Mouse (Mus musculus) skeletal muscle tissue, adult 2 months (tissue): ENCODE measurements at regions not wholly inside any gene's neighbourhood (a gene's known extent, or its start where the extent isn't known, plus 50 kb on each side); places are given as distances from the start of the nearest gene placed in this dataset.
"Not testable (repeated sequence)": the region's sequence is repeated elsewhere in the genome, so short reads cannot be mapped to it uniquely, and the experiment has no call there.

Experiments used
- DNase-seq: peaks from one replicate; pipeline ENCODE4 v3.0.0-alpha.2; 2012; ENCODE audit warnings: low read depth, low spot score

- DNase-seq, result no peak
Measured at GRCm38 (mm10) chr2:168424277-168425099, 143.0 kb upstream of the Kcng1 start.

- no peak for DNase-seq
Measured at GRCm38 (mm10) chr2:168423551-168423950, 142.0 kb upstream of the Kcng1 start.

DNA sequence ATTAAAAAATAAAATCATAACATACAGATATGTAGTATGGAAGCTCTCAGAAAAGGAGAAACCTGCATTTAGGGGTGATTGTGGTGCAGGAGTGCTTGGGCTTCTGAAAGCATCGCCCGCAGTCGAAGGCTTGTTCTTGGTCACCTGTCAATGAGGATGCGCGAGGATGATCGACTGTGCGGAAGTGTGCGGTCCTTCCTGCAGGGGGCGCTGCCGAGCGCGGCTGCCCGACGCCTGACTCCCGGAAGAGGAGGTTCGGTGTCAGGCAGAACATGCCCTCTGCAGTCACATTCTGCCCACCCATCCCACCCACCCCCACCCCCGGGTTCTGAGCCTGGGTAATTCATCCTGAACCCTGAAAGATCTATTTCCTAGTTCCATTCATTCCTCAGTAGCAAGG lies 133.6 kb upstream of the Kcng1 start:
- DNase-seq, result no peak

DNA sequence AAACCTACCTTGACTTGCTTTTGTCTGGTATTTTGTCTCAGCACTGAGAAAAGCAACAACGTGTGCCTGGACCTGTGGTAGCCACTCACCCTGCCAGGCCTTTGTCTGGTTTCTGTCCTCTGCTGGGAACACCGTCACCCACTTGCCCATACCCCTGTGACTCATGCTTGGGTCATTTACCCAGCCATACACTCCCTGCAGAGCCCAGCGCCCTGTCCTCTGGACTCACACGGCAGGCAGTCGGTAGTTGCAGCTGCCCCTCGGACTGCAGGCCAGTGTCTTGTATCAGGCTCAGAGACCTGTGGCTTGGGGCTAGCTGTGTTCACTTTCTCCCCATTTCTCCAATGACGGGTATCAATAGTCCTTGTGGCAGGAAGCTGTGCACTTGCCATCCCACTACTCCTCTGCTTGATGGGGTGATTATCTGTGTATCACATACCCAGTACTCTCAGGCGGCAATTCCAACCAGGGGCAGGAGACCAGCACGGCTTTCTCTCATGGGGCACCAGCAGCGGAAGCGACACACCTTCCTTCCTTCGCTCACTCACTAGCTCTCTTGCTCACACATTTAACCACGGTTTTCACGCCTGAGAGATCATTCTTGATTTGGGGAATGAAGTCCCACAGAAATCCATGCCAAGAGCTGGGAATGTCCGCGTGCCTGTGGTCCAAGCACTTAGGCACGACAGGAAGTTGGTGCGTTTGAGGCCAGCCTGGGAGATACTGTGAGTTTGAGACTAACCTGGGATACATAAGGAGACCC lies 132.8 kb upstream of the Kcng1 start:
- DNase-seq, result no peak

- no peak for DNase-seq
Measured at GRCm38 (mm10) chr2:168412853-168413252, 131.3 kb upstream of the Kcng1 start.

GRCm38 (mm10) chr2:168402782-168403513 lies 121.4 kb upstream of the Kcng1 start:
- no peak for DNase-seq

DNA sequence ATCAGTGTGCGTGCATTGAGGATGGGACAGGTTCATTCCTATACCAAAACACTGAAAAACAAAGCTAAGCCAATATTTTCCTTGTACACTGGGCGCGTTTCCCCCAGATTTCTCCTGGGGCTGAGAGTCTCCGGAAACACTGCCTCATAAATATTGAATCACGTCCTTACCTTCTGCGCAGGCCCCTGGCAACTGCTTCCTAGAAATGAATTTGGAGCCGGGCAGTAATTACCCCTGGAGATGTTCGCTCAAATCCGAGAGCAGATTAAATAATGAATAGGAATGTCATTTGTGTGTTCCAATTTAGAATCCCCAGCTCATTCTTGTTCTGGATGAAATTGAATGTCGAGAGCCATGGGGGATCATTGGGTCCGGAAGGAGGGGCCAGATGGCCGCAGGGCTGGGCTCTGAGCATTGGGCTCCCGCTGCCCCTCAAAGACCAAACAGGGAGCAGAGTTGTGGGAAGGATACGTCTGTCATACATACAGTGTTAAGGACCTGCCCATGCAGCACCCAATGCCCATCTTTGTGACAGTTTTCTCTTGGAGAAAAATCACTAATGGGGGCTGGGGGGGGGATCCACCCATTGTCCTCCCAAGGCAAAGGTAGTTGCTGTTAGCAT lies 117.7 kb upstream of the Kcng1 start:
- no peak for DNase-seq

DNA sequence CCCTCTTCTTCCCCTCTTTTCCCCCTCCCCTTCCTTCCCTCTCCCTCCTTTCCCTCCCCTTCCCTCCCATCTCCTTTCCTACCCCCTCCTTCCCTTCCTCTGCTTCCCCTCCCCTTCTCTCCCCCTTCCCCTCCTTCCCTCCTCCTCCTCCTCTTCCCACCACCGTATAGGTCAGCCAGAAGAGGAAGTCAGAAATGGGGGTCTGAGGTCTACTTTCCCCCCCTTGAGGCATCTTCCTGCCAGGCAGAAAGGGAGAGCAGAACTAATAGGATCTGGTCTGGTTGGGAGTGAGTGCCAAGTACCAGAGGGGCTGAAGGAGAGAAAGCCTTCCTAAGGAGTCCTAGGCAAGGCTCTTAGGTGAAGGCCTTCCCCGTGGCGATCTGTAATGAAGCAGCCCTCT lies 114.8 kb upstream of the Kcng1 start:
- no peak for DNase-seq

GRCm38 (mm10) chr2:168393341-168393740 lies 111.8 kb upstream of the Kcng1 start:
- no peak for DNase-seq

DNA sequence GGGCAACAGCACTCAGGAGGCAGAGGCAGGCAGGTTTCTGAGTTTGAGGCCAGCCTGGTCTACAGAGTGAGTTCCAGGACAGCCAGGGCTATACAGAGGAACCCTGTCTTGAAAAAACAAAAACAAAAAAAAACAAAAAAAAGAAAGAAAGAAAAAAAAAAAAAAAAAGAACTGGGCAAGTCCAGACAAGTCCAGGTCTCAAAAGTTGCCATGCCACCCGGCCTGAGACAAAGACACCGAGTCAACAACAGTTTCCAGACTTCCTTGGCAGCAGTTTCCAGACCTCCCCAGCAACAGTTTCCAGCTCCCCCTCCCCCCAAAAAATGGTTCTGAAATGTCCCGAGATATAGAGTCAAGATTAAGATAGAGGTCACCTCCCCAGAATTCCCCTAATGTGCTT lies 110.6 kb upstream of the Kcng1 start:
- not testable (repeated sequence) for DNase-seq

DNA sequence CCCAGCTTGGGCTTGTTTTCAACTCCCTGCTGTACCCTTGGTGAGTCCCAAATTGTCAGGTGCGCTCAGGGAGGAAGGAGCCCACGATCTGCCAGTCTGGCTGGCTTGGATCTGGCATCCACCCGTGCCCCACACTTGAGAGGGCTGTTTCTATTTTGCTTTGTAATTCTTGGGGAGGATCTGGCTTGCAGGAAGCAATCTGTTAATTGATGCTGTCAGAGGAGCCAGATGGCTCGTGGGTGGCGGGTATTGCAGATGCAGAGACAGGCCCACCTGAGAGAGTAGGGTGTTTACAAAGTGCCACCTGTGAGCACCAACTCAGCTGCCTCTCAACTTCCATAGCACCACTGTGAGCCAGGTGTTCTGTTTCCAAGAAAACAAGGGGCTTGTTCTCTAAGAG lies 99.1 kb upstream of the Kcng1 start:
- no peak for DNase-seq

DNA sequence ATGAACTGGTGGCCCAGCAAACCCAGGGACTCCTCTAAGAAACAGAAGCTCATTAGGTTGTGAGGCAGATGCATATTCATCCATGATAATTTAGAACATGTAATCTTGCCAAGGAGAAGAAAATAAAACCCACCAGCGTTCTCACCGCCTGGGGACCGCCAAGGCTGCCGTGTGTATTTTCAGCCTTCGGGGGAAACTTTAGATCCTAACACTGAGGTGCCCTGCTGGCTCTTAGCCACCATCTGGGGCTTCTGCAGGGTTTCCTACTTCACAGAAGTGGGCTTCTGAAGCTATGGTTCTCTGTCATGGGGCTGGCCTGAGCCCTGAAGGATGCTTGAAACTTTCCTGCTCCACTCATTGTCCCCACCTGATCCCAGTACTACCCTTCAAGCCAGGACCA lies 90.8 kb upstream of the Kcng1 start:
- no peak for DNase-seq

DNA sequence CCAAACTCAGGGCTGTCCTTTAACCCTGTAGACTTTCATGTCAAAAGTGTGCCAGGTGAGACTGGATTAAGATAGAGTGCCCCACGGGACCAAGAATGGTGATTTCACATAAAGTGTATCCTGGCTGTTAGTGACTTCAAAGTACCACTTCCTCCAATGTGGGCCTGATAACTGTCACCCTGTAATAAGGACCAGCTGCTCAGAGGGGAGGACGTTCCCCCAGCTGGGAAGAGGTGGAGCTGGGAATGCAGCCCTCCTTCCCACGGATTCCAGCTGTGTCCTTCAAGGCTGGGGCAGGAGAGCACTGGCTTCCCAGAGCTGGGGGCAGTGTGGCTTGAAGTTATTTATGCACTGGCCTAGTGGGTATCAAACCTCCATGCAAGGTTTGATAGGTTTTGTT lies 89.7 kb upstream of the Kcng1 start:
- DNase-seq, result no peak

DNA sequence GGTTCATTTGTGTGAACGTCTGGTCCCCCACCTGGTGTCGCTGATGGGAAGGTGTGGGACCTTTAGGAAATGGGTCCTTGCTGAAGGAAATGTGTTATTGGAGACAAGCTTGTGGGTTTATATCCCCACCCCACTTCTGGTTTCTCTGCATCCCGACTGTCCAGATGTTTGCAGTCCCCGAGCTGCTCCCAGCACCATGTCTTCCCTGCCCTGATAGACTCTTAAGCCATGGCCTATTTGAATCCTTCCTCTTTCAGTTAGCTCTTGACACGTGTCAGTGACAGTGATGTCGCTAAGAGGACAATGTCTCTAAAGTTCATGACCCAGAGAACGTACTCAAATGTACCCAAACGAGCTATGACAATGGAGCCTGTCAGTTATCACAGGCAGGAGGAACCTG lies 77.7 kb upstream of the Kcng1 start:
- no peak for DNase-seq

- no peak for DNase-seq
Measured at GRCm38 (mm10) chr2:168358551-168358950, 77.0 kb upstream of the Kcng1 start.

GRCm38 (mm10) chr2:168357815-168358214 lies 76.3 kb upstream of the Kcng1 start:
- DNase-seq, result no peak

DNA sequence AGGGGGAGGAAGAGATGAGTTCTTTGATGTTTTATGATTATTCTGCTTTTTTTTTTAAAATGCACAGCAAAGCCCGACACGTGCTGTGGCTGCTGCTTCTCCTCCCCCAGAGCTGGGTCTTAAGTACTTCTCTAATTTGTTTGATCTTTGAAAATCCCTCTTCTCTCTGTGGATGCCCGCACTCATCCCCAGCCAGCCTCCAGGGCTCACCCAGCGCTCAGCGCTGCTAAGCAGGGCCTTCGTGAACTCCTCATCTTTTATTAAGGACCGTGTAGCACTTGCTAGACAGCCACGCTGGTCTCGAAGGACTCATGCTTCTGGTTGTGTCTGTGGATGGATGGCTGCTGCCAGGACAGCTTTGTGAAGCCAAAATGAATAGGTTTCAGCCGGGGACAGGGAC lies 72.9 kb upstream of the Kcng1 start:
- no peak for DNase-seq

DNA sequence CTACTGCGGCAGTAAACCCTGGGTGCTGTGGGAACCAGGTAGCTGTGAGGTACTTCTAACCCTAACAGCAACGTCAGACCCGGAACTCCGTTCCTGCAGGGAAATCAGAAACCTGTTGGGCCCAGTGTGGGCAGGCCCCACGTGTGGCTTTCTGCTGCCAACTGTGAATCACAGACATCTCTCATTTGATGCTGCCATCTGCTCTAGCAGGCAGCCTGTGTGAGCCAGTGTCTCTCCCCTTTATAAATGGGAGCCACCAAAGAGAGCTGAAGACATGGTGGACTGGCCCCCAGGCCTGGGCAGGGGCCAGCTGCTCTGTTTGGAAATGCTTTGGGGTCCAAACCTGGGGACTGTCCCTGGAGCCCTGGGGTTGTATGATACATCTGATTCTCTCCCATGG lies 71.1 kb upstream of the Kcng1 start:
- DNase-seq, result no peak

DNA sequence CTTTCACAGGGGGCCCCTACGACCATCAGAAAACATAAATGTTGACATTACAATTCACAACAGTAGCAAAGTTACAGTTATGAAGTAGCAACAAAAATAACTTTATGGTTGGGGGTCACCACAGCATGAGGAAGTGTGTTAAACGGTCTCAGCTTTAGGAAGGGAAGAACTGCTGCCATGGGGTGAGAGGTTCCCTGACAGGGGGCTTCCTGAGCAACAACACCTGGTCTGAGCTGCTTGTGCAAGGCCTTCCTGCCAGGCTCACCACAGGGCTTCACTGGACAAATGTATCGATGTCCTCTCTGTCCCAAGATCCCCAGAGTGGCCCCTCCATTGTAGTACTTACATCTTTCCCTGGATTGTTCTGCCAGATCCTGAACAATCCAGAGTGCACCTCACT lies 70.7 kb upstream of the Kcng1 start:
- DNase-seq, result no peak

GRCm38 (mm10) chr2:168345384-168345783 lies 63.8 kb upstream of the Kcng1 start:
- no peak for DNase-seq

- DNase-seq, result no peak
Measured at GRCm38 (mm10) chr2:168343705-168344104, 62.2 kb upstream of the Kcng1 start.

- no peak for DNase-seq
Measured at GRCm38 (mm10) chr2:168338819-168339218, 57.3 kb upstream of the Kcng1 start.
